Mouse (Mus musculus) ovary, postnatal 14 days (tissue): Measurements from ENCODE around the gene Itpr2.

ENCODE experiments used
- DNase-seq: peaks from one replicate; pipeline ENCODE4 v3.0.0; 2022; ENCODE audit warnings: low spot score

The Itpr2 gene

DNA sequence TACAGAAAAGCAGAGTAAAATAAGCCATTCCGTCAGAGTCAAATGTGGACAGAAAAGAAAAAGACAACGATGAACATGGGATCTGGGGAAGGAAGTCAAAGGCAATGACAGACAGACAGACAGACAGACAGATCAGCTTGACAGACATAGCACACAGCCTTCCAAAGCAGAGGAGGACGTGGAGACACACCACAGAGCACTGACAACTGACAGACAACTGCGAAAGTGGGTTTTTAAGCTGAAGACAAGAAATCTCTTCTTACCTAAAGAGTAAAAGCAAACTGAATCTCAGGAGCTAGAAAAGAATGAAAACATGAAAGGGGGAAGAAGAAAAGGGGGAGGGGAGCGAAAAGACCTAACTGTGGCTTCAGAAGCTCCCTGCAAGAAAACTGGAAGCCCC, 243.3 kb downstream of the Itpr2 start:
- no peak for DNase-seq

- DNase-seq = no peak
Observed at GRCm38 (mm10) chr6:146258261-146258660, 243.8 kb downstream of the Itpr2 start.

DNA sequence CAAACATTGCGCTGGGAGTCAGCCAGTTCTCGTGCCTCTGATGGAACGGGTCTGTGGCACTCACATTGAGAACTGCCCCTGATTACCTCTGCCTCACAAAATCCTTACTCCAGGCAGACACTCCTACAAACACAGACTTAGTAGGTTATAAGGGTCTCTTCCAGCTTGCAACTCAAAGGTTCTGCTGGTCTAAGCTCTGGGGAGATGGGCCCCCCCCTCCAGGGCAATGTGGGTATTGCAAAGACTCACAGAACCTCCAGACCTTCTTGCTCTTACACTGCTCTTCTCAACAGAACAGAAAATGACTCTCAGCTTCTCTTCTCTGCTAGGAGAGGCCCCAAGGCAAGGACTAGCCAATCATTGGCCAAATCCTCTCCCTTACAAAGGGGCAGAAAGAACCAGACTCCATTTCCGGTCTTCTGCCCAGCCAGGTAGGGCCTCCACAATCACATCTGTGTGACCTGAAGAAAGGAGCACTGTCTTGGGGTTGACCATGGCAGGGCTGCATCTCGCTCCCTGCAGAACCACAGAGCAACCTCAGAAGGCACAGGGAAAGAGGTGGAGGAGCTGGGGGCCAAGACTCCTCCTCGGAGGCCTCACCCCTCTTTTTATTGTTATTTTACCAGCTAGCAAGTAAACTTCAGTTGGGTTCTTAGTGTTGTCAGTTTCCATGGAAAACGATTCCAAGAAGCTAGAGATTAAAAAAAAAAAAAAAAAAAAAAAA, 244.9 kb downstream of the Itpr2 start:
- DNase-seq = no peak

DNA sequence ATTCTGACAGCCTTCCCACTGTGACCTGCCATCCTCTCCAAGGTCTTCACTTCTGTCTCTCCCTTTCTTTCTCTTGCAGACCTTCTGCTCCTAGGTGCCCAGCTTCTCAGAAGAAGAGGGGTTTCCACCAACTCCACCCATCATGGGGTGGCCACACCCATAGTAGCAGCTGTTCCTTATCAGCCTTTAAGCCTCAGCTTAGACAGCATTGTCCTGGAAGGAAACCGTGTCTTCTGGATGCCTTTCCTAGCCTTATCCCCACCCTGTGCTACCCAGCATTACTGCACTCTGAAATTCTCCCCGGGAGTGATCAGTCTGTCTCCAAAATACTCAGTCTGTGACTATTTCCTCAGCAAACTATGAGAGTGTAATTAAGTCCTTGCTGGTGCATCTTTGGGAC, 245.6 kb downstream of the Itpr2 start:
- no peak for DNase-seq

GRCm38 (mm10) chr6:146255656-146256055, 246.4 kb downstream of the Itpr2 start:
- no peak for DNase-seq

GRCm38 (mm10) chr6:146254931-146255330, 247.1 kb downstream of the Itpr2 start:
- DNase-seq = no peak

GRCm38 (mm10) chr6:146254216-146254820, 247.7 kb downstream of the Itpr2 start:
- DNase-seq = no peak

GRCm38 (mm10) chr6:146249096-146249495, 252.9 kb downstream of the Itpr2 start:
- DNase-seq = no peak

- no peak for DNase-seq
Observed at GRCm38 (mm10) chr6:146248341-146248740, 253.7 kb downstream of the Itpr2 start.

GRCm38 (mm10) chr6:146247906-146248305, 254.1 kb downstream of the Itpr2 start:
- DNase-seq = no peak

DNA sequence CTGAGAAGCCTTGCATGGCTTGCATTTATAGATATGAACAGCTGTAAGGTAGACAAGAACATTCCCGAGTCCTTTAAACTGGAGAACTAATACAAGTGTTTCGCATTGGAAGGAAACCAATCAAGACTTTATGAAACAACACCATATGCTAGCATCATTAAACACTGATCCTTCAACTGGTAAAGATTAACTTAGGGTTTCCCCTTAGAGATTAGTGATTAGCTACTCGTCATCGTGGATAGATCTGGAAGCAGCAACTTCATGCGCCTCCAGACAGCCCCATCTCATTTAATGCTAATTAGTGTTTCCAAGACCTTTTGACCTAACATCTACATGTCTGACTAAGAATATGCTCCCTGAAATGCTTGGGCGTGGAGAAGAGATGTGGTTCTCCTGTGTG, 255.7 kb downstream of the Itpr2 start:
- DNase-seq = no peak

GRCm38 (mm10) chr6:146245888-146246287, 256.1 kb downstream of the Itpr2 start:
- no peak for DNase-seq

DNA sequence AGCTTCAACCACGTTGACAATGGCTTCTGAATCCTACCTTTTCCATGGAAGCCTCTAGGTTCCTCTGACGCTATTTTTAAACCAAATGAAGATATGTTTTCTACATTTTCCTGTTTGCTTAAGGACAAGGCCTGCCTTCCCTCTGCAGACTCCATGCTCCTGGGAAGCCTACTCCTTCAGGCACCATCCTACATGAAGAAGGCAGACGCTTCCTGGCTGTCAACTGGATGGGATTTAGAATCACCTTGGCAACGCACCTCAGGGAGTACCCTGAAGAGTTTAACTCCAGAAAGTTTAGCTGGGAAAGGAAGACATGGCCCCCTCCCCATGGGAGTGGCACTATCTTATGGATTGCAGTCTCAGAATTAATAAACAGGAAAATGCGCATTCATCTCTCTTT, 259.0 kb downstream of the Itpr2 start:
- DNase-seq = no peak

GRCm38 (mm10) chr6:146241336-146241735, 260.7 kb downstream of the Itpr2 start:
- no peak for DNase-seq

DNA sequence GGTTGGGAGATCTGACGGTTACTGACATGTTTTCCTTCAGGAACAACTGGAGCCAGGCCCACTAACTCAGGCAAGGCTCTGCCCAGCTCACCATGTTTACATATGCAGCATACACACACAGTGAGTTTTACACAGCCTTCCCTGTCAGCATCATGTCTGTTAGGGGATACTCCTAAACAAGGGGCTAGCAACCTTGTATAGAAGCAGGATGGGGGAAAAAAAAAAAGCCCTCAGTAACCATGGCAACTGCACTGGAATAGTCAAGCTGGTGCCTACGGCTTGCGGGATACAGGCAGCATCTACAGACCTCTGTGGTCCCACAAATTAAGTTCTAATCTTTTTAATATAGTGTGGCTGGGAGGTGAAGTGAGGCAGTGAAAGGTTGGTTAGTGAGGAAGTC, 266.9 kb downstream of the Itpr2 start:
- DNase-seq = no peak

GRCm38 (mm10) chr6:146234417-146234816, 267.6 kb downstream of the Itpr2 start:
- DNase-seq = no peak

- no peak for DNase-seq
Observed at GRCm38 (mm10) chr6:146230903-146231302, 271.1 kb downstream of the Itpr2 start.

GRCm38 (mm10) chr6:146230373-146230788, 271.6 kb downstream of the Itpr2 start:
- DNase-seq = no peak

DNA sequence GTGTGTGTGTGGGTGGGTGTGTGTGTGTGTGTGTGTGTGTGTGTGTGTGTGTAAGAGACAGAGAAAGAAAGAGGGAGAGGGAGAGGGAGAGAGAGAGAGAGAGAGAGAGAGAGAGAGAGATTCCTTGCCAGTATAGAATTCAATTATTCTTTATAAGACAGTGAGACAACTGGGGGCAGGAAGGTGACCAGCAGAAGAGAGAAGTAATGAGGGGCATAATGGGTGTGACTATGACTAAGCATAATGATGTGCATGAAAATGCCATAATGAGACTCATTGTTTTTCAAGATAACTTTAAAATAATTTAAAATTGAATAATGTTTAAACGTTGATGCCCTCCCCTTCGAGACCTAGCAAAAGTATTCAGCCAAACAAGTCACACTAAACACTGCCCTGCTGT, 272.1 kb downstream of the Itpr2 start:
- DNase-seq = no peak

- no peak for DNase-seq
Observed at GRCm38 (mm10) chr6:146229519-146229918, 272.5 kb downstream of the Itpr2 start.

DNA sequence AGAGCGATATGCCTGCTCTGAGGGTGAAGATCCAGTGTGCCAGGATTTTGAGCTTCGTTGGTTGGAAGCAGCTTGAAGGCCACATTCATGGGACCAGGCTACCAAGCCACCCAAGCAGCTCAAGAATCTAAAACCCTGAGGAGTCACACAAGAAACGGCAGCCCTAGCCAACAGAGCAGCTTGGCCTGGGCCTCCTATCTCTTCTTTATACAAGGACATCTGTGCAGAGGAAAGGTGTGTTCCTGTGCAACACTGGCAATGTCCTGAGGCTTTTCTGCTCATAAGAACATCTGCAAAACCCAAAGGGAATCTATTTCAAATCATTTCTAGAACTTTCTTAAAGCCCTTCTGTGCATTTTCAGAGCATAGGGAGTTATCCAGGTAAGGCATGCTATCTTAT, 274.0 kb downstream of the Itpr2 start:
- no peak for DNase-seq

DNA sequence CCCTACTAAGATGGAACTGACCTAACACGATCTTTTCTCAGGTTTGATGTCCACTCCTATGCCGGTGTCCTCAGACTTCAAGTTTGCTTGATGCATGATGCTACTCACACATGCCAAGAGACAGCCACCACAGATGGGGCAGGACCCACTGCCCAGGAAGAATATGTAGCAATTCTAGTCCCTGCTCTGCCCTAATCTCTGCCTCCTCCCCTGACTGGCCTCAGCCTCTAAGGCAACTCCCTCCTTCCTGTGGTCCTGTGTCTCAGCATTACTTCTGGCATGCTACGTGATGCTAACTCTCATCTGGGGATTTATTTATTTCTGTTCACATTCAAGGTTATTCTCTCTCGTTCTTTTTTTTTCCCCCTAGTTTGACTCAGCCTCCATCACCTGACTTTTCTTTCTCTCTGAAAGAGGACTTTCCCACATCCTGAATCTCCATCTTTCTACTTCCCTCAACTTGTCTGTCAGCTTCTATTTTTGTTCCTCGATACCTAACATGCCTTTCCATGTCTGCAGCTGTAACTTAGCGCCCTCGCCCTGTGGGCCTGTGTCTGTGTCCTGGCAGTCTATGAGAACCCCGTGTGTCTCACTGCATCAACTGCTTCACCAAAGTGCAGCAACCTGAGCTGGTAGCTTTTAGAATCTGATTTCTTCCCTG, 279.5 kb downstream of the Itpr2 start:
- no peak for DNase-seq
